Mouse (Mus musculus) urinary bladder, postnatal 36 days (tissue): ENCODE data around the gene Spats2l.

ENCODE experiments used
- DNase-seq, 2 experiments: peaks; one replicate each; pipeline ENCODE4 v3.0.0; 2022; ENCODE audit warnings: low spot score in 2 of 2, mixed read lengths in 1 of 2

Spats2l gene

DNA sequence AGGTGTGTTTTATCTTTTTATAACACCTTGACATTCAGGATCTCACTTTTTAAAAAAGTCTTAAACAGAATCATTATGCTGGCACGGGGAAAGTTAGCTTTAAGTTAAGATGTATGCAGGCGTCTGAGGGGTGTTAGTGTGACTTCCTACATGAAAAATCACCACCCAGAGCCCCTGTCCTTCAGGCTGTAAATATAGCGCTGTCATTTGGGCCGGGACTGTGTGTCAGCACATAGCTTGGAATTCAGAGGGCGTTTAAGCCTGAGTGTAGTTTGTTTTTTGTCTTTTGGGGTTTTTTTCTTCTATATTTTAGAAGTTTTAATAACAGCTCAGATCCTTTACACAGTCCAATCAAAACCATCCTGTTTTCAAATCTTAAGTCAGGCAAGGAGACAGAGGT, 115.8 kb downstream of the Spats2l start:
- DNase-seq: no peak

DNA sequence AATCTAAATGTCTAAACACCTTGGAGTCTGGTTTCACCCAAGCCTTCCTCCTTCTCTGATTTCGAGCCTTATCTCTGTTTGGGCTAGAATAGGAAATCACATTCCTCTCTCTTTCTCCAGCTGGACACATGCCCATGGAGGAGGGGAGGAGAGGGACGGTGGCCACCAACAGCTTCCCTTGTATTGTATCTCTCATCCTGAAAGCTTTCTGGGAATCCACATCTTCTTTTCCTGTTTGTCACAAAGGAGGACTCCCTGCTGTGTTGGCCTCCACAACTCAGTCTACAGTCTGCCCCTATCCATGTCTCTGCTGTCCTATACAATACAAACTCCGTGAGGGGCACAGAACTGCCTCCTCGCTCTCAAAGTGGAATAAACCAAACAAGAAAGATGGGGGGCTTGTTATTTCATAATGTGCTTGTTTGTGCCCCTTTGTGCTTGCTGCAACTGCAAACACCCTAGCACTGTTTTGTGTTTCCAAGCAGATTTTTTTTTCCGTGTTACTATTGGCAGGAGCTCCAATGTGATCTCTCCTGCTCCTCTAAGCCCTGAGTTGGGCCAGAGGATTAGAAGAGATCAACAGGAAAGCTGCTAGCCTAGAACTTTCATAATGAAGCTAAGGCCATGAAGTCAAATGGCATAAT, 116.4 kb downstream of the Spats2l start:
- DNase-seq: peak in 1 of 2 experiments; percentile 24

- DNase-seq: no peak
Observed at GRCm38 (mm10) chr1:57890903-57891267, 116.9 kb downstream of the Spats2l start.

DNA sequence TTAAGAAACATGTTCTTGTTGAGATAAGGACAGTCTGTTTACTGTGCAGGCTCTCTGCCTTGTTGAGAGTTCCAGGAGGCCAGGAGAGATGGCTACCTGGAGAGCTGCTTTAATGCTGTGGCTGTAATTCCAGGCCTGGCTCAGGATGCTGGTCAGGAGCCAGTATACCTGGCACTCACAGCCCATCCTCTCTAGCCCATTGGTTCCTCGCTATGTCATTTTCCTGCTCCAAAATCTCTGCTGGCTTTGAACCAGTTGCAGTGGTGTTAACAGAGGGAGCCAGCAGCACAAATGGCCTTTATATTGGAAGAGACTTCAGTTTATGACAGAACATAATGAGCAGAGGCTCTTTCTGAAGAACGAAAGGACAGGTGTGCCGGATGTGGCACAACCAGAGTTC, 127.5 kb downstream of the Spats2l start:
- DNase-seq: no peak

GRCm38 (mm10) chr1:57903793-57904192, 129.8 kb downstream of the Spats2l start:
- no peak for DNase-seq

- no peak for DNase-seq
Observed at GRCm38 (mm10) chr1:57905912-57906311, 131.9 kb downstream of the Spats2l start.

DNA sequence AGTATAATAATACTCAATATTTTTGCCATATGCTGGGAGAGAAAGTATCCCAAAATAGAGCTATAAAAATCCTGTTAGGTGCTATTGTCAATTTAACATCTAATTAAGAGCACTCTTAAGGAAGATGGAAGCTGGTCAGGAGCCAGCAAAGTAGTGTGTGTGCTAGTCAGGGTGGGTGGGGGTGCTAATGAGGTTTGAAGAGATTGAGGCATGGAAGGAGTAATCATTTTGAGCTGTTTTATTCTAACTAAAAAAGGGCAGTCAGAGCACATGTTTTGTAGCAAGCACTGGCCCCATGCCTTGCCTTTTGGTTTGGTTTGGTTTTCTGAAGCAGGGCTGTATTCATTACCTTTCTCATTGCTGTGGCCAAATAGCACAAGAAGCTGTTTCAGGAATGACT, 132.3 kb downstream of the Spats2l start:
- DNase-seq: no peak

DNA sequence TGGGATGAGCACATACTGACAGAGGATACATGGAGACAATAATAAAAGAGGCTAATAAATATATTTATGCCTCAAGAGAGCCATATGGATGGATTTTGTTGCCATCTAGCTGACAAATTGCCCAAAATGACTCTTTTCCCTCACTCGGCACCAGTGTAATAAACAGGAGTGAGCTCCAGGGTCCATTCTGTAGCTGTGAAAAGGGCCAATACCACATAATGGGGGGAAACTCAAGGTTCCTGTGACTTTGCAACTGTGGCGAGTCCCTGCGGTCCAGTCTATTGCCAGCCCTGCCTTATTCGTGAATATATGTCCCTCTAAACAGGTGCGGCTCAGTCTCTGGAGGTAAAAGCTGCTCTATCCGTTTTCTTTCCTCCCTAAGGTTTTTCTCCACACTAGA, 137.6 kb downstream of the Spats2l start:
- DNase-seq: no peak

DNA sequence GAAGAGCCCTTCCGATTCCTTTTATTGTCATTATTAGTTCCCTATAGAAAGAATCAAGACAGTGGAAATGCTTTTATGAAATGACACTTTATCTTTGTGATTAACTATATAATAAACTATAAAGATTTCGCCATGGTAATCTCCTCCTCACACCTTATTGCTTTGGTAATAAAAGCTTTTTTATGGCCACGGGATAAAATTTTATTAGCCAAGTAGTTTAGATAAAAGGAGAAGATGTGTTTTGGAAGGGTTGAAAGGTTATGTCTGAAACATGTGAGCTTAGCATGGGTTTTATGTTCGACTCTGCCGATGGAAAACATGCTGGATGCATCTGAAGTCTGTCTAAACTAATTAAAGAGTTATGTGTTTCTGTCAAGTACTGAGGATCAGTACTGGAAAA, 143.4 kb downstream of the Spats2l start:
- DNase-seq: no peak

DNA sequence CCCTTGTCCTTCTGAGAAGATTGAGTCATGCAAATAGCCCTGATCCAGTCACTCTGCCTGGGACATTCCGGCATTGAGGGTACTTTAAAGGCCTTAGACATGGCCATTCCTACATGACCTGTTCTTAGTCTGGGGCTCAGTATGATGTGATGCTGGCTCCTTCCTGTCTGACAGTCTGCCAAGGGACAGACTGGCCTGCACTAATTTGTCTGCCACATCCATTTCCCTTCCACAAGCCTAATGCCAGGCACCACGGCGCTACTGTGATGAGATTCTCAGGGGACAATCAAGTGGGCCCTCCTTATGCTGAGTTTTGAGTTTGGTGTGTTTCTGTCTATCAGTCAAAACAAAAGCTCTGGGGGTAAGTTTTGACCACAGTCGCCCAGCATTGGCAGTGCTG, 144.6 kb downstream of the Spats2l start:
- no peak for DNase-seq

- no peak for DNase-seq
Observed at GRCm38 (mm10) chr1:57934287-57934686, 160.3 kb downstream of the Spats2l start.

- no peak for DNase-seq
Observed at GRCm38 (mm10) chr1:57940691-57941090, 166.7 kb downstream of the Spats2l start.

DNA sequence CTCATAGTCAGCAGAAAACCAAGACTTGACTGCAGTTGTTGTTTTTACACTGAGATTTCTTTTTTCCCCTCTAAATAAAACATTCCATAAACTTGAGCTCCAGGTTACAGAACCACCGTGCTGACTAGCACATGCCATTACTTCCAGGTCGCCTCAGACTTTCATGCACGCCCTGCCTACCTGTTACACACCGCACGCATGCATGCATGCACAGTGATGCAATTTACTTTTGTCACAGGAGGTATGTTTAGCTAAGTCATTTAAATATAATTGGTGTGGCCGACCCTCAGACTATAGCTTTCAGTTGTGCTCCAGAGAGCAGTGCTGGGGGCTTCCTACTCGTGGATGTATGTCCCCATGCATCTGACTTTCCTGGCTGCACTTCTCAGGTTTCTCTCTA, 167.1 kb downstream of the Spats2l start:
- no peak for DNase-seq

GRCm38 (mm10) chr1:57941734-57942133, 167.8 kb downstream of the Spats2l start:
- no peak for DNase-seq

GRCm38 (mm10) chr1:57942215-57942614, 168.3 kb downstream of the Spats2l start:
- no peak for DNase-seq

DNA sequence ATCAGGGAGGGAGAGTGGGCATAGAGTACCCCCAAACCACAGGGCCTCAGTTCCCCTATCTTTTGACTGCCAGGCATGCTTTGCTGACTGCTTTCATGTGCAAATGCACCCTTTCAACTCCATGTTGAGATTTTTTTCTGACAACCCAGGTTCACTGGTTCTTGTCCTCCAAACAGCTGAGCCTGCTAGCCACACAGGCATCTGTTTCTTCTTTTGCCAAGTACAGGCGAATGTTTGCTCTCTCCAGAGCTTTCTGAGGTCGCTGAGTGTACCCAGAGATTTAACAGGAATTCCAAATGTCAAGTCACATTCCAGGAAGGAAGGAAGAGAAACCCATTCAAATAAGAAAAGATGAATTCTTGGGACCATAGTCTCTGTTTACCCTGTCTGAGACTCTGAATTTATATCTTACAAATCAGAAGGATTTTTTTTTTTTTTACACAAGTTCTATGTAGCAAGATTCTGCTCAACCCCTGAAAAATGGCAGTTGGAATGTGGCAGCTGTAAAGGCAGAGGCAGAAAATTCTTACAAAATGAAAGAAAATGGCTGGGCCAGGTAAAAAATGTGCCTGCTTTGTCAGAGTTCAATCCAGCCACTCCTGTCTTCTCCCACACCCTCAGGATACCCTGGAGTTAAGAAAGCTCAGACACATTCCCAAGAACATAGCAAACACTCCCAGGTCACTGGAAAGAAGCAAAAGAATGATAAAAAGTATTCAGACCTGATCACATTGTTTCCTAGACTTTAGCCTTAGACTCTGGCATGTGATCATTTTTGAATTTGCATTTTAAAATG, 173.8 kb downstream of the Spats2l start:
- no peak for DNase-seq

DNA sequence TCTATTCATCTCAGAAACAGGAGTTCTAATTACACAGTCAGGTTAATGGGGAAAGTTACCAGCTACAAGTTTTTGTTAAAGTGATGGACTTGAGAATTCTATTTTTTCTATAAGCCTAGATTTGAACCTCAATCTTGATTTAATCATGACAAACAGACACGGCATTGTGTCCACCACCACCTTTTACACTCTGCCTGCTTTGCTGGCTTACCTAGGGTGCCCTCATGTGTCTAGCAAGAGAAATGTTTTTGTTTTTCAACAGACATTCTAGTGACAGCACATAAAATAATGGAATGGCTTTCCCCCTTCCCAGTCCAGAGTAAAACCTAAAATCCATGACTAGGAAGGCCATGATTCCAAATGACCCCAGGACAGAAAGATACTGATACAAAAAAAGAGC, 175.2 kb downstream of the Spats2l start:
- no peak for DNase-seq

GRCm38 (mm10) chr1:57949716-57950115, 175.8 kb downstream of the Spats2l start:
- no peak for DNase-seq

DNA sequence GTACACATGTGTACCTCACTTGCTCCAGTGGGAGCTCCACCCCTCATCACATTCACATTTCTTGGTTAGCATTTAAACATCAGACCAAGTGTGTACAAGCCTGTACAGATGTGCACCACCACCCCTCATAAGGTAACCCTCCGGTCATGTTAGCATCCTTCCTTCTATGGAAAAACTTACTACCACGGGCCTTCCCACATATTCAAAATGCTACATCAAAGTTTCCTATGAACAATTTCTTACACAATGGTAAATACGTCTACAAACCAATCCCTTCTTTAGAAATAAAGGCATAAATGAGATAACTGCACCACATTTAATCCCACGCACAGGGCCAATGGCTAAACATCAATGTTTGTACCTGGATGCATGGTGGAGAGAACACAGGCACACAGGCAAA, 178.5 kb downstream of the Spats2l start:
- DNase-seq: no peak

DNA sequence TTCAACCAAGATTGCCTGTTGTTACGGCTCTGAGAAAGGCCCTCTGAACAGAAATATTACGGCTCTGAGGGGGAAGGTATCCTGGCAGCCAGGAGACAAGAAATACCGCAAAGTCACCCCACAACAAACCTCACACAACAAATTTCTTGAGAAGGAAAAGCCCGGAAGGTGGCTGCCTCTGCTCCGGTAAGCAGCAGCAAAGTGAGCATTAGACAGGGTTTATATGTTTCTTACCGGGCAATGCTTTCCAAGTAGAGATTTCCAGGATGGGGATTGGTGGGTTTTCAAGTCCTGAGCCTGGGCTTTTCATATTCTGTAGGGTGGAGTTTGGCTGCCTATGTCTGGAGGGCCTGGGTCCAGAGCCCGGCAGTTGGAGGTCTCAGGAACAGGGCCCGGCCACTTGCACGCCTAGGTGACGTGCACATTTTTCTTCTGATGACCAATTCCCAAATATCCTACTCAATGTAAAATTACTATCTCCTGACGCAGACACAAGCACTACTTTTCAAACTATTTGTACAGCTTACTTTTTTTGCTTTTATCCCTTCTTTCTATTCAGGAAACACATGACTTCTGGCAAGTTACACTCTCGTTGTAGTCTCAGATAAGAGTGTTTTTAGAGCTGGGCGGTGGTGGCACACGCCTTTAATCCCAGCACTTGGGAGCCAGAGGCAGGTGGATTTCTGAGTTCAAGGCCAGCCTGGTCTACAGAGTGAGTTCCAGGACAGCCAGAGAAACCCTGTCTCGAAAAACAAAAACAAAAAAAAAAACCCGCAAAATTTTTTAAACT, 179.8 kb downstream of the Spats2l start:
- DNase-seq: no peak

GRCm38 (mm10) chr1:57954376-57954765, 180.4 kb downstream of the Spats2l start:
- no peak for DNase-seq

DNA sequence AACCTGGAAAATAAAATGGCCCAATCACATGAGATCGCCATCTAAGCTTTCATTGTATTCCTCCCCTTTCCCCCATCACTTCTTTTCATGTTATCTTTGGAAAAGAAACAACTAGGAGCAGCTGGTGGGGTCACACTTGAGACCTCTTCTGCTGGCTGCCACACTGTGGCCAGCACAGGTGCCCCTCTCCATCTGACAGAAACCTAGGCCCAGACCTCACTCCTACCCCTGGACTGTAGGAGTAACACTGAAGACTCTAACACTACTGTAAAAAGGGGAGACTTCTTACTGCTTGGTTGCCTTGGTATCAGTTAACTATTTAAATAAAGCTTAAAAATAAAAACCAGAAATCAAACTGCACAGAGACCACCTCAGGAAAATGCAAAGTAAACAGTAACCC, 181.8 kb downstream of the Spats2l start:
- no peak for DNase-seq
